ENCODE assay signal across 20 mouse cellular contexts in the genomic region with DNA sequence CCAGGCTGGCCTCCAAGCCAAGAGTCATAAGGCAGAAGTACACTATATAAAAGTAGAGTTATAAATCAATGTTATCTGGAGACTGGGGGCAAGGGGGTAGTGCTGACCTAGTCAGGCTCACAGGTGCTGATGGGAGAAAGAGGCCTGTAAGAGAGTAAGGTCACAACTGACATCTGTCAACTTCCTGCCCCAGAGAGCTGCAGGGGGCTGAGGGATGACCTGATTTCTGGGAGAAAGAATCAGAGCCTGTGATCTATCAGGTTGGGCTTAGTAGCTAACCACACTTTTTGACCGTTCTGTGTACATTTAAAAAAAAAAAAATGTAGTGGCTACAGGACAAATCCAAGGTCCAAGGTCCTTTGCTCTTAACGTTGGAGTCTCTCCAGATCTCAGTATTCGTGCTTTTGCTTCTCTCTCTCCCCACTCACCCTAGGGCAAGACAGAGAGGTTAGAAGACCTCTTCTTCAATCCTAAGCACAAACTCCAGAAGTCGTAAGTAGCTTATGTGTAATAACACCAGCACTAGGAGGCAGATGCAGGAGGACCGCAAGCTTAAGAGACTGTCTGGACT. TPM values are rescaled to one million over a fixed set of nuclear protein-coding genes. Genes with fewer than 3 reads are reported as not detected.
A peak's percentile ranks its signal among the peaks of the same experiment; 100 is the strongest.
DNase-seq lines count a peak whose midpoint lies in the region; ATAC-seq lines count a peak whose summit lies in the region.
"Had no signal": no experiment of that assay in that cellular context is flagged by ENCODE, and none has a peak within 500 bp of the region (broad histone marks: within the 10 kb centered on the region; RNA-seq: fewer than 3 reads in every experiment).

No protein-coding gene starts in this region.

- no peaks in the 10 kb centered on the region for H3K9me3 ChIP-seq in kidney, embryonic 14.5 days (ENCODE audit: control insufficient read depth, low read length)
- H3K9me3 ChIP-seq in liver, embryonic 12.5 days (replicated peaks), result no peaks in the 10 kb centered on the region
- no peaks in the 10 kb centered on the region for H3K9me3 ChIP-seq in midbrain, embryonic 16.5 days (replicated peaks; ENCODE audit: control insufficient read depth, low read length, poor library complexity, severe bottlenecking)
- H3K9me3 ChIP-seq: hindbrain, embryonic 13.5 days; limb, embryonic 15.5 days; neural tube, embryonic 12.5 days had no signal

- no peak for ATAC-seq in kidney, embryonic 14.5 days (ENCODE audit: low FRiP score, low TSS enrichment)
- no peak for ATAC-seq in liver, embryonic 12.5 days
- ATAC-seq in midbrain, embryonic 16.5 days, result no peak

- no peak overlapping the region for H3K4me2 ChIP-seq in kidney, embryonic 14.5 days (replicated peaks; ENCODE audit: low read depth, low read length)
- peak overlapping the region; percentile 92 for H3K4me2 ChIP-seq in liver, embryonic 12.5 days
- H3K4me2 ChIP-seq in midbrain, embryonic 16.5 days (ENCODE audit: low read length), result no peak overlapping the region
- H3K4me2 ChIP-seq: hindbrain, embryonic 13.5 days; limb, embryonic 15.5 days; neural tube, embryonic 12.5 days had no signal

- no peak overlapping the region for H3K27ac ChIP-seq in kidney, embryonic 14.5 days (ENCODE audit: low read depth, low read length)
- H3K27ac ChIP-seq in liver, embryonic 12.5 days, result 0 out of 2 replicates have a peak overlapping the region, but pooled peaks have one; percentile 40
- no peak overlapping the region for H3K27ac ChIP-seq in midbrain, embryonic 16.5 days (ENCODE audit: low read length)
- H3K27ac ChIP-seq: hindbrain, embryonic 13.5 days; limb, embryonic 15.5 days; neural tube, embryonic 12.5 days had no signal

- 80% methylated on average over 5 of the region's 5 CpGs for WGBS in kidney, embryonic 14.5 days
- 67% methylated on average over 5 of the region's 5 CpGs for WGBS in liver, embryonic 12.5 days (ENCODE audit: insufficient replicate concordance)
- WGBS in midbrain, embryonic 16.5 days, result 89% methylated on average over 5 of the region's 5 CpGs

- H3K27me3 ChIP-seq in kidney, embryonic 14.5 days (ENCODE audit: control insufficient read depth, insufficient read depth, low read length), result no peaks in the 10 kb centered on the region
- no peaks in the 10 kb centered on the region for H3K27me3 ChIP-seq in liver, embryonic 12.5 days (replicated peaks)
- H3K27me3 ChIP-seq in midbrain, embryonic 16.5 days (ENCODE audit: control insufficient read depth, insufficient read depth, low read depth, low read length), result no peaks in the 10 kb centered on the region
- H3K27me3 ChIP-seq: hindbrain, embryonic 13.5 days; limb, embryonic 15.5 days; neural tube, embryonic 12.5 days had no signal

- DNase-seq in kidney, adult 18-20 months, result peak; percentile 19
- peak; percentile 25 for DNase-seq in testis, postnatal 10 days (ENCODE audit: low spot score)
- DNase-seq in testis, postnatal 14 days (ENCODE audit: low spot score), result no peak
- no peak for DNase-seq in layer of hippocampus, postnatal 10 days (ENCODE audit: low spot score in 2 of 2)
- no peak for DNase-seq in adrenal gland, postnatal 4 days (ENCODE audit: low spot score in 2 of 2)
- DNase-seq: adrenal gland, postnatal 36 days; cerebellum, adult 9-11 months; gastrocnemius, postnatal 14 days; lung, postnatal 14 days; right cerebral cortex, postnatal 14 days had no signal

- no peak overlapping the region for H3K4me3 ChIP-seq in kidney, embryonic 14.5 days (ENCODE audit: low read length)
- no peak overlapping the region for H3K4me3 ChIP-seq in liver, embryonic 12.5 days
- H3K4me3 ChIP-seq in midbrain, embryonic 16.5 days (ENCODE audit: low read depth, low read length), result no peak overlapping the region
- H3K4me3 ChIP-seq: hindbrain, embryonic 13.5 days; limb, embryonic 15.5 days; neural tube, embryonic 12.5 days had no signal

- H3K9ac ChIP-seq in kidney, embryonic 14.5 days (ENCODE audit: low read depth, low read length), result no peak overlapping the region
- no peak overlapping the region for H3K9ac ChIP-seq in liver, embryonic 12.5 days
- no peak overlapping the region for H3K9ac ChIP-seq in midbrain, embryonic 16.5 days (ENCODE audit: low read depth, low read length)
- H3K9ac ChIP-seq: hindbrain, embryonic 13.5 days; limb, embryonic 15.5 days; neural tube, embryonic 12.5 days had no signal

- H3K4me1 ChIP-seq in kidney, embryonic 14.5 days (ENCODE audit: control insufficient read depth, insufficient read depth, low read length), result no peaks in the 10 kb centered on the region
- peaks cover 40% of the 10 kb centered on the region for H3K4me1 ChIP-seq in liver, embryonic 12.5 days
- H3K4me1 ChIP-seq in midbrain, embryonic 16.5 days (ENCODE audit: control insufficient read depth, insufficient read depth, low read length), result peaks cover 22% of the 10 kb centered on the region

- peaks cover 23% of the 10 kb centered on the region for H3K36me3 ChIP-seq in kidney, embryonic 14.5 days (ENCODE audit: control insufficient read depth, insufficient read depth, low read length)
- peaks cover 30% of the 10 kb centered on the region for H3K36me3 ChIP-seq in liver, embryonic 12.5 days
- H3K36me3 ChIP-seq in midbrain, embryonic 16.5 days (ENCODE audit: control insufficient read depth, insufficient read depth, low read length), result peaks cover 14% of the 10 kb centered on the region; the same call in 1 of the 2 replicates

RNA-seq across cellular contexts. Expression of a gene that starts 1.9 kb away (rescaled TPM):
- polyA plus RNA-seq in kidney, embryonic 14.5 days (2014; fragmentation: Nextera tagmentation; extraction: Ambion mirVana), result 0.69 TPM in 1 of 2 replicates, not detected in the other
- polyA plus RNA-seq in liver, embryonic 12.5 days (2016; fragmentation: Nextera tagmentation; extraction: Ambion mirVana), result 0.46 and 0.50 TPM in 2 replicates
- under 1 TPM; 0.62 to 0.87 TPM for total RNA-seq in layer of hippocampus, postnatal 10 days (2021)
- total RNA-seq in adrenal gland, postnatal 4 days (2021), result 1 to 10 TPM; 1.1 to 1.7 TPM
- 0.83 and 1.3 TPM in 2 replicates for polyA plus RNA-seq in midbrain, embryonic 16.5 days (2015; fragmentation: Nextera tagmentation; extraction: Ambion mirVana)

RNA-seq across cellular contexts. Expression of a gene that starts 2.3 kb away (rescaled TPM):
- polyA plus RNA-seq in kidney, embryonic 14.5 days (2014; fragmentation: Nextera tagmentation; extraction: Ambion mirVana), result 36.9 and 41.7 TPM in 2 replicates
- 25.7 and 27.3 TPM in 2 replicates for polyA plus RNA-seq in liver, embryonic 12.5 days (2016; fragmentation: Nextera tagmentation; extraction: Ambion mirVana)
- 10 to 100 TPM; 15.5 to 16.3 TPM for total RNA-seq in layer of hippocampus, postnatal 10 days (2021)
- 10 to 100 TPM; 24.1 to 26.4 TPM for total RNA-seq in adrenal gland, postnatal 4 days (2021)
- 49.9 and 52.3 TPM in 2 replicates for polyA plus RNA-seq in midbrain, embryonic 16.5 days (2015; fragmentation: Nextera tagmentation; extraction: Ambion mirVana)

RNA-seq across cellular contexts. Expression of a gene that starts 15.4 kb away (rescaled TPM):
- 6.7 and 11.6 TPM in 2 replicates for polyA plus RNA-seq in kidney, embryonic 14.5 days (2014; fragmentation: Nextera tagmentation; extraction: Ambion mirVana)
- 9.6 and 10.6 TPM in 2 replicates for polyA plus RNA-seq in liver, embryonic 12.5 days (2016; fragmentation: Nextera tagmentation; extraction: Ambion mirVana)
- total RNA-seq in layer of hippocampus, postnatal 10 days (2021), result 10 to 100 TPM; 22.6 to 23.1 TPM
- total RNA-seq in adrenal gland, postnatal 4 days (2021), result 10 to 100 TPM; 28.1 to 30.4 TPM
- polyA plus RNA-seq in midbrain, embryonic 16.5 days (2015; fragmentation: Nextera tagmentation; extraction: Ambion mirVana), result 6.9 and 8.1 TPM in 2 replicates

RNA-seq across cellular contexts. Expression of a gene that starts 29.7 kb away (rescaled TPM):
- polyA plus RNA-seq in kidney, embryonic 14.5 days (2014; fragmentation: Nextera tagmentation; extraction: Ambion mirVana), result not detected in 2 replicates
- 0.10 and 0.13 TPM in 2 replicates for polyA plus RNA-seq in liver, embryonic 12.5 days (2016; fragmentation: Nextera tagmentation; extraction: Ambion mirVana)
- under 1 TPM; 0.51 to 0.66 TPM for total RNA-seq in layer of hippocampus, postnatal 10 days (2021)
- not detected for total RNA-seq in adrenal gland, postnatal 4 days (2021)
- 0.53 and 1.1 TPM in 2 replicates for polyA plus RNA-seq in midbrain, embryonic 16.5 days (2015; fragmentation: Nextera tagmentation; extraction: Ambion mirVana)
- total RNA-seq: adrenal gland, postnatal 36 days; gastrocnemius, postnatal 14 days had no signal
- polyA plus RNA-seq: forebrain, embryonic 11.5 days; heart, postnatal 0 days had no signal

RNA-seq across cellular contexts. Expression of a gene that starts 44.4 kb away (rescaled TPM):
- polyA plus RNA-seq in kidney, embryonic 14.5 days (2014; fragmentation: Nextera tagmentation; extraction: Ambion mirVana), result not detected in 2 replicates
- 0.21 and 0.23 TPM in 2 replicates for polyA plus RNA-seq in liver, embryonic 12.5 days (2016; fragmentation: Nextera tagmentation; extraction: Ambion mirVana)
- not detected for total RNA-seq in layer of hippocampus, postnatal 10 days (2021)
- total RNA-seq in adrenal gland, postnatal 4 days (2021), result 1 to 10 TPM in 1 of 2 experiments, under 1 TPM in 1; 0.64 to 1.0 TPM
- not detected in 2 replicates for polyA plus RNA-seq in midbrain, embryonic 16.5 days (2015; fragmentation: Nextera tagmentation; extraction: Ambion mirVana)
- total RNA-seq: left cerebral cortex, postnatal 10 days had no signal
- polyA plus RNA-seq: forebrain, embryonic 11.5 days; frontal cortex, adult 2 months; hindbrain, embryonic 13.5 days; neural tube, embryonic 12.5 days had no signal

Comparison
In these comparisons a context has a peak if more than half of its experiments do, and no peak if none do; other contexts are left out.
1. DNase-seq: peak in kidney, adult 18-20 months (single experiment) and testis, postnatal 10 days (single experiment); none in testis, postnatal 14 days (single experiment), layer of hippocampus, postnatal 10 days (0 of 2) and adrenal gland, postnatal 4 days (0 of 2).